Mouse (Mus musculus): Measurements from ENCODE around the gene Mkrn1. TPM values are rescaled to one million over a fixed set of nuclear protein-coding genes. Genes with fewer than 3 reads are reported as not detected.

The Mkrn1 gene
- 229 and 259 TPM in 2 replicates for polyA plus RNA-seq (2015; fragmentation: Nextera tagmentation; extraction: Ambion mirVana)

GRCm38 (mm10) chr6:39419851-39420721 lies at the start of gene Mkrn1:
Gene Mkrn1, minus strand, starts transcription at chr6:39420462.
- Histone ChIP-seq H3K4me1 (replicated peaks) (peaks cover 75% of the 10 kb centered on the region), H3K9me3 (replicated peaks) (no peaks in the 10 kb centered on the region), H3K27ac (replicated peaks) (peak within 1 kb of the TSS; percentile 98), H3K9ac (peak within 1 kb of the TSS; percentile 98), H3K36me3 (replicated peaks) (peaks cover 8% of the 10 kb centered on the region), H3K4me2 (peak within 1 kb of the TSS; percentile 69), H3K27me3 (peaks cover 20% of the 10 kb centered on the region), H3K4me3 (replicated peaks) (peak within 1 kb of the TSS; percentile 99)
- ATAC-seq (ENCODE audit: insufficient read depth): peak; percentile 89
- WGBS (ENCODE audit: insufficient replicate concordance): under 1% methylated on average over 81 of the region's 82 CpGs

GRCm38 (mm10) chr6:39469427-39469826 lies 49.2 kb upstream of the Mkrn1 start:
- no peak for ATAC-seq (ENCODE audit: insufficient read depth)
- 43% methylated on average over 5 of the region's 5 CpGs for WGBS (ENCODE audit: insufficient replicate concordance)

GRCm38 (mm10) chr6:39462621-39463538 lies 42.6 kb upstream of the Mkrn1 start:
- Histone ChIP-seq H3K27ac (replicated peaks) (no peak overlapping the region), H3K36me3 (replicated peaks) (no peaks in the 10 kb centered on the region), H3K27me3 (no peaks in the 10 kb centered on the region), H3K4me2 (peak overlapping the region; percentile 57), H3K9me3 (replicated peaks) (no peaks in the 10 kb centered on the region), H3K4me1 (replicated peaks) (peaks cover 4% of the 10 kb centered on the region), H3K4me3 (replicated peaks) (peak overlapping the region; percentile 22), H3K9ac (no peak overlapping the region; the same call in 1 of the 2 replicates)
- no peak for ATAC-seq (ENCODE audit: insufficient read depth)
- 37% methylated on average over 16 of the region's 16 CpGs for WGBS (ENCODE audit: insufficient replicate concordance)

More at GRCm38 (mm10) chr6:39469427-39469826, 49.2 kb upstream of the Mkrn1 start:
- Histone ChIP-seq H3K27ac (replicated peaks) (no peak overlapping the region), H3K9me3 (replicated peaks) (no peaks in the 10 kb centered on the region), H3K4me3 (replicated peaks) (no peak overlapping the region), H3K36me3 (replicated peaks) (no peaks in the 10 kb centered on the region), H3K9ac (no peak overlapping the region), H3K4me1 (replicated peaks) (no peaks in the 10 kb centered on the region), H3K4me2 (no peak overlapping the region), H3K27me3 (no peaks in the 10 kb centered on the region)

GRCm38 (mm10) chr6:39460040-39460439 lies 39.8 kb upstream of the Mkrn1 start:
- no peaks in the 10 kb centered on the region for H3K36me3 ChIP-seq (replicated peaks)
- H3K9me3 ChIP-seq (replicated peaks): no peaks in the 10 kb centered on the region
- 86% methylated on average over 11 of the region's 11 CpGs for WGBS (ENCODE audit: insufficient replicate concordance)
- H3K9ac ChIP-seq: no peak overlapping the region
- H3K4me3 ChIP-seq (replicated peaks): no peak overlapping the region
- no peak overlapping the region for H3K4me2 ChIP-seq
- peaks cover 4% of the 10 kb centered on the region for H3K4me1 ChIP-seq (replicated peaks)
- H3K27me3 ChIP-seq: no peaks in the 10 kb centered on the region
- ATAC-seq (ENCODE audit: insufficient read depth): no peak
- no peak overlapping the region for H3K27ac ChIP-seq (replicated peaks)

GRCm38 (mm10) chr6:39455339-39456160 lies 35.3 kb upstream of the Mkrn1 start:
- no peak for ATAC-seq (ENCODE audit: insufficient read depth)
- Histone ChIP-seq H3K4me3 (replicated peaks) (no peak overlapping the region), H3K9ac (no peak overlapping the region), H3K4me2 (no peak overlapping the region), H3K4me1 (replicated peaks) (no peaks in the 10 kb centered on the region), H3K36me3 (replicated peaks) (no peaks in the 10 kb centered on the region), H3K27me3 (no peaks in the 10 kb centered on the region), H3K27ac (replicated peaks) (no peak overlapping the region), H3K9me3 (replicated peaks) (no peaks in the 10 kb centered on the region)
- 52% methylated on average over 8 of the region's 8 CpGs for WGBS (ENCODE audit: insufficient replicate concordance)

- H3K36me3 ChIP-seq (replicated peaks): no peaks in the 10 kb centered on the region
- no peak for ATAC-seq (ENCODE audit: insufficient read depth)
- H3K9me3 ChIP-seq (replicated peaks): no peaks in the 10 kb centered on the region
- H3K27ac ChIP-seq (replicated peaks): no peak overlapping the region
- no peak overlapping the region for H3K4me3 ChIP-seq (replicated peaks)
- no peak overlapping the region for H3K9ac ChIP-seq
- no peak overlapping the region for H3K4me2 ChIP-seq
- 40% methylated on average over 2 of the region's 2 CpGs for WGBS (ENCODE audit: insufficient replicate concordance)
- H3K4me1 ChIP-seq (replicated peaks): no peaks in the 10 kb centered on the region
- H3K27me3 ChIP-seq: peaks cover 4% of the 10 kb centered on the region
Observed at GRCm38 (mm10) chr6:39454616-39455015, 34.4 kb upstream of the Mkrn1 start.

GRCm38 (mm10) chr6:39453564-39453963 lies 33.3 kb upstream of the Mkrn1 start:
- 75% methylated on average over 4 of the region's 4 CpGs for WGBS (ENCODE audit: insufficient replicate concordance)
- H3K4me3 ChIP-seq (replicated peaks): no peak overlapping the region

GRCm38 (mm10) chr6:39451033-39451432 lies 30.8 kb upstream of the Mkrn1 start:
- Histone ChIP-seq H3K36me3 (replicated peaks) (no peaks in the 10 kb centered on the region), H3K4me1 (replicated peaks) (0 out of 2 replicates have a peak, but pooled peaks cover 3% of the 10 kb centered on the region), H3K27ac (replicated peaks) (no peak overlapping the region), H3K4me3 (replicated peaks) (no peak overlapping the region), H3K4me2 (no peak overlapping the region), H3K9me3 (replicated peaks) (no peaks in the 10 kb centered on the region), H3K9ac (no peak overlapping the region), H3K27me3 (peaks cover 16% of the 10 kb centered on the region)
- 63% methylated on average over 3 of the region's 3 CpGs for WGBS (ENCODE audit: insufficient replicate concordance)
- ATAC-seq (ENCODE audit: insufficient read depth): no peak

More at GRCm38 (mm10) chr6:39453564-39453963, 33.3 kb upstream of the Mkrn1 start:
- Histone ChIP-seq H3K9me3 (replicated peaks) (no peaks in the 10 kb centered on the region), H3K27ac (replicated peaks) (no peak overlapping the region), H3K36me3 (replicated peaks) (no peaks in the 10 kb centered on the region), H3K9ac (no peak overlapping the region), H3K27me3 (peaks cover 12% of the 10 kb centered on the region), H3K4me2 (no peak overlapping the region), H3K4me1 (replicated peaks) (no peaks in the 10 kb centered on the region)
- ATAC-seq (ENCODE audit: insufficient read depth): no peak

- Histone ChIP-seq H3K9ac (no peak overlapping the region), H3K4me1 (replicated peaks) (0 out of 2 replicates have a peak, but pooled peaks cover 3% of the 10 kb centered on the region), H3K4me3 (replicated peaks) (no peak overlapping the region), H3K4me2 (no peak overlapping the region), H3K27ac (replicated peaks) (no peak overlapping the region), H3K27me3 (peaks cover 20% of the 10 kb centered on the region), H3K9me3 (replicated peaks) (no peaks in the 10 kb centered on the region), H3K36me3 (replicated peaks) (no peaks in the 10 kb centered on the region)
- 58% methylated on average over 4 of the region's 4 CpGs for whole genome bisulfite sequencing (ENCODE audit: insufficient replicate concordance)
- no peak for ATAC-seq (ENCODE audit: insufficient read depth)
Observed at GRCm38 (mm10) chr6:39450580-39450979, 30.3 kb upstream of the Mkrn1 start.

GRCm38 (mm10) chr6:39447429-39448185 lies 27.3 kb upstream of the Mkrn1 start:
- no peak overlapping the region for H3K4me2 ChIP-seq
- no peak for ATAC-seq (ENCODE audit: insufficient read depth)
- peaks cover 29% of the 10 kb centered on the region for H3K27me3 ChIP-seq
- 0 out of 2 replicates have a peak, but pooled peaks cover 3% of the 10 kb centered on the region for H3K4me1 ChIP-seq (replicated peaks)
- no peaks in the 10 kb centered on the region for H3K36me3 ChIP-seq (replicated peaks)
- H3K9me3 ChIP-seq (replicated peaks): no peaks in the 10 kb centered on the region
- no peak overlapping the region for H3K9ac ChIP-seq
- 43% methylated on average over 4 of the region's 4 CpGs for WGBS (ENCODE audit: insufficient replicate concordance)
- no peak overlapping the region for H3K4me3 ChIP-seq (replicated peaks)
- H3K27ac ChIP-seq (replicated peaks): no peak overlapping the region

All from liver, embryonic 15.5 days (tissue).